Mouse (Mus musculus) layer of hippocampus, adult 9-11 months (tissue): ENCODE measurements around the gene Tmem178b.

ENCODE experiments used
- DNase-seq: peaks from one replicate; pipeline ENCODE4 v3.0.0; 2022

Tmem178b gene

DNA sequence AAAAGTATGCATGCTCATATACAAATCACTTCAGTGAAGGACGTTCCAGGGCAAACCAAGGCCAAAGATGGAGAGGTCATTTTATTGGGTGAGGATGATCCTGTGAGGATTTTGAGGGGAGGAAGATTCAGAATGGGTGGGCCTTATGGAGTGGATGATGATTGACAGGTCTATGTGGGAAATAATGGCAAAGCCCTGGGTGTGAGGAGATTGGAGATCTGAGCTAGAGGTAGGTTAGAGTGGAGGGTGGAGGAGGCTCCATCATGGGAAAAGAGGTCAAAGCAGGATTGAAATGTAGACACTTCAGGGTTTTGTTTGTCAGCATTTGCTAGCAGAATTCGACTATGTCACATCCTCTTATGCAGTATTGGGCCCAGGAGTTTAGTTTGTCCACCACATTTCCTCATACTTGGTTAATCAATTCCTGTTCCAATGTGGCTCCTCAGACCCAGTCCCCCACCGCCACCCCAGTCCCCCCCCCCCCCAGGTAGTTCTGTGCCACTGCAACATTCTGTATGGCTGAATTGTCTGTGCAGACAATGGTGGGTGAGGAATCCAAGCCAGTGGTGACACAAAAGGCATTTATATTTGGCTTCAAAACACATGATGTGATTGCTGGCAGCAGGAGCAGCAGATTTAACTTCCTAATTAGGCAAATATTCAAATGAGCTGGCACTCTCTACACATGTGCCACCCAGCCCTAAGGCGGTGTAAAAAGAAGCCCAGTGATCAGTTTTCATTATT, 150.7 kb downstream of the Tmem178b start:
- DNase-seq: peak; percentile 89

DNA sequence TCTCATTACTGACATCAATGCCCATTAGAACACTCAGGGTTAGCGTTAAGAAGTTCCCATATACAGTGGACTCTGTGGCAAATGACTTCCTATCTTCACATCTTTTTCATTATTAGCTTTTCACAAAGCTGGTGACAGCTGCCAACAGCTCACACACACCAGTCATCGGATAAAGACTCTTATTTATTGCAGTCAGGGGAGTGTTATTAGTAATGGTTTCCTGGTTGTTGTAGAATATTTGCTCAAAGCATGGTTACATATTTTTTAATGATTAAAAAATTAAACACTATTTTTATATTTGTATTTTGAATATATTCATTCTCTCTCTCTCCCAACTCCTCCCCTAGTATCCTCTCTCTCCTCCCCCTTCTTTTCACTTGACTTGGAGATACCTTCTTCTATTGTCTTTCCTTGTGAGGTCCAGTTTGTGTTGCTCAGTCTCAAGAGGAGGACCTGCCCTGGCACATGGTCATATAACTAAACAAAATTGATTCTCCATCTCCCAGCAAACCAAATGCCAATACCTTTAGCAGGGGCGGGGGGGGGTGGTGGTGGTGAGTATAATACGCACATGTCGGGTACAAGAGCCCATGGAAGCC, 151.4 kb downstream of the Tmem178b start:
- DNase-seq: no peak

DNA sequence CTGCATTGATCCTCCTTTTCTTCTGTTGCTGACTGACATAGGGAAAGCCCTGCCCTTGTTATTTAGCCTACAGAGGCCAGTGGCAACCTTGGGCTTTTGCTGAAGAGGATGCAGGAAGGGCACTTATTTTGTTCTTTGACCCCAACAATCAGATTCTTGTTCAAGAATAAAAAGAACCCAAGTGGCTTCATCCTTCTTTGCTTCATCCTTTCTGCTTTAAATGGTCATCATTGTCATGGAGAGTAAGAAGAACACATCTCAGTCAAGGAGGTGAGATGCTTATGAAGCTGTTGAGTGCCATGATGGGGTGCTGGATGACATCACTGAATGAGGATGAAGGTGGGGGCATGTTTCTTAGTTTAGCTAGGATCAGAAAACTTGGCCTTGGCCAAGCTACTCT, 159.8 kb downstream of the Tmem178b start:
- no peak for DNase-seq

DNA sequence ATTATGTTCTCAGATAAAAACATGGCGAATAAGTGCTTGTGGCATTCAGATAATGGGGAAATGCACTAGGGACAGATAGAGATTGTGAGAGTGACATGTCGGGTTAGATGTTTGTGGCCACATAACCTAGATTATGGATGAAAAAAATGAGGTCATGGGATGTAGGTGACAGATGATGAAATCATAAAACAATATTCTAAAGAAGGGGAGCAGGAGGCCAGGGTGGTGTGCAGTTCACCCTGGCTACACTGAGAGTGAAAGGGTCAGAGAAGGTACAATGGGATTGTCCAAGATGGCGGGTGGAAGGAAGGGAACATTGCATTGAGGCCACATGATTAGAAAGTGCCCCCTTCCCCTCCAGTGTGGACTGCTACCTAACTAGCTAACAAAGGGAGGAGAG, 160.9 kb downstream of the Tmem178b start:
- no peak for DNase-seq

DNA sequence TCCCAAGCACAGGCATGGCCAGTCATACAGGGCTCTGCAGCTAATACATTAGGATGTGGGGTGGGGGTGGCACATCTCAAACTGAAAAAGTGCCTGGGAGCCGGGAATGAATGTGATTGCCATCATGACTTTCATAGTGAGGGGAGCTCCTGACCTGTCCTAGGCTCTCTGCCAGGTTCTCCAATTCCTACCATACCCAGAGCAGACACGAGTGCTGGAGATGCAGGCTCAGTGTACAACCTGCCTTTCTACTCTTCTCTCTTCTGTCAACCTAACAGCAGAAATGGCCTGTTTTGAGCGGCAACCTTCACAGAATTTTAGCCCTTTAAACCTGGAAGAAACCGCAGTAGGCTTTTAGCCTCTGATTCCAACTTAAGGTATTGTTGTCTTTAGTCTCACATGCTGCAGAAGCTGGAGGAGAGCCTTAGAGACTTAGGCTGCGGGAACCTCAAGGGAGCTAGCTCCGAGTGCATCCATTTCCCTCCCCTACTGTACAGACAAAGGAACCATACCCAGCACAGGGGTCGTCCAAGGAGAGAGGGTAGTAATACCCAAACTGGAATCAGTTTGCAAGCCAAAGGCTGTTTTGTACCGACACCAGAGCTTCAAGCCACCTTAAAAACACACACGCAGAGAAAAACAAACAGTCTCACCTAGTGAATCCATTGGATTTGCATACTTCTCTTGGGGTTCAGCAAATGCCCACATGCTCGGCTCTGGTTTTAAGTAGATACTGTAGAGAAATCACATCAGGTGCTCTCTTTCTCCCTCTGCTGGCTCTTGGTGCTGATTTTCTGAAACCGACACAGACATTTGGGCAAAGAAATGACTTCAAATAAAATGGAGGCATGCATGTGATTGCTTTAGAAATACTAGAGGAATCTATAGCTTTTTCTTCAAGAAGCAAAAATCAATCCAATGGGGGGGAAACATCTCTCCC, 176.2 kb downstream of the Tmem178b start:
- peak; percentile 72 for DNase-seq

DNA sequence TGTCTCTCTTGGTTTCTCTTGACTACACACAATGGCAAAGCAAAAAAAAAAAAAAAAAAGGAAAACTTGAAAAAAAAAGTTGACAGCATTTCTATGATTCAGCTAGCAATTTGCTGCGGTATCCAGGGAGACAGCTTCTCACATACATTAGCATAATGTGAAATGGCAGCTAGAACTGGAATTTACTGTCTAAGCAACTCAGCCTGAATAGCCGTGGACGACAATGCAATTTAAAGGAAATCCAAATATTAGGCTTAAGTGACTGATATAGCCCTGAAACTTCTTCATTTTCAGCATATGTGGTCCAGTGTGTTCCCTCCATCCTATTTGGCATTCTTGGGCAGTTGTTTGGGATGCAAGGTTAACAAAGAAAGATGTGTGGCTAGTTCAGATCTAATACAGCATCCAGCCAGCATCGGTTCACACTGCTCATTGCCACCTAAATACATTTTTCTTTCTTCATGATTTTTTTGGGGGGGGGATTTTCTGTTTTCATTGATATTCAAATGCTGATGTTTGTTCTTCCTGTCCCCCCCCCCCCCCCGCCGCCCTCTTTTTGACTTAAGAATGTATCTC, 176.9 kb downstream of the Tmem178b start:
- DNase-seq: no peak

DNA sequence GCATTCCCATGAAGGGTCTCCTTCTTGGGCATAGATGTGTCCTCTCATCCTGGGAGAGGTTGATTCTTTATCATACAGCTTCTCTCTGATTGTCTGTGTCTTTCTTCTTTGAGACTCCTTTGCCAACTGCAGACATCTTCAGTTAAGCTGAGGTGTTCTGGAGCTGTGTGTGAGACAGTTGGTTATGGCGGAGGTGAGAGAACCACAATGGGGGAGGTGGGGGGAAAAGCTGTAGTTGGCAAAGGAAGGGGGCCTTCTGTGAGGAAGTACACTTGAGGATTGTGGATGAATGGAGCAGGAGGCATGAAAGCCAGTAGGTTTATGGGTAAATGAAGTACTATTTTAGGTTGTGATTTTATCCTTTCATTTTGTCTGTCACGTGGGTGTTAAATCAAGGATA, 178.6 kb downstream of the Tmem178b start:
- no peak for DNase-seq

DNA sequence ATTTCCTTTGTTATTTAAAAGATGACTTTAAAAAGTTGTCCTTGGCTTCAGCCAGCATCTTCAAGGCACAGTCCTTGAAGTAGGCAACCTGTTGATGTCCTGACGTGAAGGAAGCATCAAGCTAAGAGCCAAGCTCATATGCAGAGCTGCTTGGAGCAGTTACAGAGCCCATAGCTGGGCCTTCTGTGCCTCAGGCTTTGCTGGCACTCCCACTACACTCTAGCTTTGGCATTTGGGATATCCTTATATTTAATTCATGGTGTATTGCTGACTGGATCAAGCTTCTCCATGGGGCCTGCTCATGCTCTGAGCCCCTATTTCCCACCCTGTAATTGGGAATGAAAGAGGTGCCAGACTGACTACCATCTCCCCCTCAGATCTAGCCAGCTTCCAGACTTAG, 179.5 kb downstream of the Tmem178b start:
- DNase-seq: no peak

DNA sequence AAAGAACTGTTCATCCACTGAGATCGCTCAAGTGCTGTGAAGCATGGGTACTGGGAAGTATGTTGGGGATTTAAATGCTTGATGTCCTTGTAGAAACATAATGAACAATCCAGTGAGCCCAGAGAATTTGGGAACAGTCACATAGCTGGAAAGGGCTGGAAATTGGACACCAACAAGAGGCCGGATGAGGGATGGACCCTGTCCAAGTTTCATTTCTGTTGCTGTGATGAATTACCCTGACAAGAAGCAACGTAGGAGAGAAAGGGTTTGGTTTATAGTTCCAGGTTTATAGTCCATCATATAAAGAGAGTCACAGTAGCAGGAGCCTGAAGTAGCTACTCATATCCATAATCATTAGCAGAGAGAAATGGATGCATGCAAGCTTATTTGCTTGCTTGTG, 186.4 kb downstream of the Tmem178b start:
- no peak for DNase-seq

DNA sequence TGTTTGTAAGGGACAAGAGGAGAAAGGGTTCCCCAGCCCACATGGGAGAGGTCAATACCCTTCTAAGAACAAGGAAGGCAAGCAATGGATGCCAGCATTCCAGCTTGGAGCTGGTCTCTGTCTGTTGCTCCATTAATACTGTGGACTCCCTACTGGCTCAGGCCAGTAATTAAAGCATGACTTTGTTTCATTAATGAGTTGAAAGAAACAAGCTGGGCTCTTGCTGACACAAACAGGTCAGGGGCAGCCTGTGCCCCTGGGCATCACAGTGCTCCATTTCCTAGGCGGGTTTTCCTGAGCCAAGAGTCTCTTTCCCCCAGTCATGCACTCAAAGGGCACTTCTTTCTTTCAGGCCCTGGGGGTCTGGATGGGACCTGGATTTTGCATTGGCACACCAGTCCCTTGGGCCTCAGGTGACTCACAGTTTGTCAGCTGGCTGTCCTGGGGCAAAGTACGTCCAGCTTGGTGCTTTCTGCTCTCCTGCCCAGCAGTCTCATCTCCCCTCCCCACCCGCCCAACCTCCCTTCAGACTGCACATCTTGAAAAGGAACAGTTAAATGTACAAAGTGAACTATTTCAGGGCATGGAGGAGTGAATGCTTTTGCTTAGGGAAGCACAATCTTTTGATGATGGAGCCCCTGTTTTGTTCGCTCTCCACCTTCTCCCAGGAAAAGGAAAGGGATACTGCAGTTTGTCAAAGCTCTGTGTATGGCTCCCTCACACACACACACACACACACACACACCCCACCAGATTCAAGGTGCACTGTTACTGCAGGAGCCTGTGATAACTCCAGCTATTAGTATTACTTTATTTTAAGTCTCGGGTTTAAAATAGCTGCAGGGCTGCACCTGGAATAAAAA, 188.5 kb downstream of the Tmem178b start:
- DNase-seq: no peak

DNA sequence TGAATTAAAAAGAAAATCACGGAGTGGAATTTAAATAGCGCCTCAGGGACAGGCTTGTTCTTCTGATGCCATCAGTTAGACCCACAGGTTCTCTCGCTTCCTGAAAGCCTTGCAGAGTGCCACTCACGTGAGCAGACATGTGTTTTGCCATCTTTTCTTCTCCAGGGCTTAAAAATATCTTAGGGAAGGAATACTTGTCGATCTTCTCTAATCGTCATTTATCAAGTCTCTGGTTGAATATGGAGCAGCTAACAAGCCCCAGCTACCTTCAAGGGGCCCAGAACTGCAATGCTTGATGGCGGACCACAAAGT, 189.1 kb downstream of the Tmem178b start:
- DNase-seq: no peak

DNA sequence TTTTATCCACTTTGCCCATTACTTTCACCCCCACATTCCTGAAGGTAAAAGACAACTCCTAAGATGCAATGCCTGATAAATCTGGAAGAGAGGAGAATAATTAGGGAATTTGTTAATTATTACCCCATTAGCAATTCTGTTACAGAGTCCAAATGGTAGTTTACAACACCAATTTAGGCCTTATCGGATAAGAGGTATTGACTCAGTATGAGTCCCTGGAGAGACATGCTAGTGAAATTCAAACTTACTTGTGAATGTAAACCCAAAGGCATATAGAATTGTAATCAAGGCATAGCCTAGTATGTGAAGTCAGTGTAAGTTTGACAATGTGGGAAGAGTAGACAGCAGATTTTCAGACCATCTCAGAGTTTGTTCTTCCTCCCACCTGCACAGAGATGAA, 190.4 kb downstream of the Tmem178b start:
- no peak for DNase-seq

DNA sequence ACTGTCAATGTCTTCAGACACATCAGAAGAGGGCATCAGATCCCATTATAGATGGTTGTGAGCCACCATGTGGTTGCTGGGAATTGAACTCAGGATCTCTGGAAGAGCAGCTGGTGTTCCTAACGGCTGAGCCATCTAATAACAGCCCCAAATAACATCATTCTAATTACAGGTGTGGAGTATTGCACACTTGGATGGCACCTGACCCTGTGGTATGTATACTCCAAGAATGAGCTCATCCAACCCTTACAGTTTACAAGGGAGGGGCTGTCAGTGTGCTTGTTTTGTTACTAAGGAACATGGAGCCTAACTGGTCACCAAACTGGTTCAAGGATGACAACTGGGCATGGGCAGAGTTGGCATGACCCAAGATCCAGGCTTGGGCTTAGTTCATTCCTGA, 190.8 kb downstream of the Tmem178b start:
- no peak for DNase-seq

DNA sequence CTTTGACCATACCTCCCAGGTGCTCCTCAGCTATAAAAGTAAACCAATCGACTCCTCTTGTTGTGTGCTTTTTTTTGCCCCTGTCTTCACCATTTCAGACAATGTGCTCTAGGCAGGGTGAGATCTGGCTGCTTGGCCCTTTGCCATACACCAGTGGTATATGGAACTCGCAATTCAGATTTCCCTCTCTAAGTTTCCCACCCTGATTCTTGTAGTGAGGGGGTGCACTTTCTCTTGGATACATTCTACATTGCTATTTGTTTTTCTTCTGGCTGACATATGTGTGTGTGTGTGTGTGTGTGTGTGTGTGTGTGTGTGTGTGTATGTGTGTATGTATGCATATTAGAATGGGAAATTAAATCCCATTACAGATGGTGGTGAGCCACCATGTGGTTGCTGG, 191.3 kb downstream of the Tmem178b start:
- DNase-seq: no peak

DNA sequence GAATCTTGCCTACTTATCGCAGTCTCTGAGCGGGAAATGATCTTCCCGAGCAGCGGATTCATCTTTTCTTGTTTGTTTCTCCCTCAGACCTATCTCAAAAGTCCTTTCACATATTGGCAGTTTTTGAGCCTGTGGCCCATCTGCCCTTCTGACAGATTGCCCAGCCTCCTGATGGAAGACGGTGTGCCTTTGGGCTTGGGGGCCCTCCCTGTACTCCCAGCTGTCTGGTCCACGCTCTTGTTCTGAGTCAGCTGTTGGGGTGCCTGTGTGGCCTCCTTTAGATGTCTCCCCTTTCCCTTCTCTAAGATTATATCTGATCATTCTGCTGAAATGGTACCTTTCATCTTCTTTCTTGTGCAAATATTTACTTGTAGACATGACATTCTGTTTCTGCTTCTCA, 195.4 kb downstream of the Tmem178b start:
- no peak for DNase-seq

DNA sequence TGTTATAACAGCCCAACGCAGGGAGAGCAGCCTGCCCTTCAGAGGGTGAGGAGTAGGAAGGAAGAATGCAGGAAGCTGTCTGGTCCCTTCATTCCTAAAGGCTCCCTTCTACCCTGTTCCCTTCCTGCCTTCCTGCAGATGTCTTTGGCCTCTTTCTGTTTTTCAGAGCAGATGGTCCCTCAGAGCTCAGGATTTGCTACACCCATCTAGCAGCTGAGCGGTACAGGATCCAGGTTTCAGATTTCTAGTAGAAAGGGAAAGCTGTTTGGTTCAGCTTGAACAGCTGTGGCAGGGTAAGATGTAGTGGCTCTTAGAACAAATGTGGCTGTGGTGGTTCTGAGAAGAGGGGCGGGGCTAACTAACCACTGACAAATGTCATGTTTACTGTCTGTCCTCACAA, 197.9 kb downstream of the Tmem178b start:
- DNase-seq: peak; percentile 65

DNA sequence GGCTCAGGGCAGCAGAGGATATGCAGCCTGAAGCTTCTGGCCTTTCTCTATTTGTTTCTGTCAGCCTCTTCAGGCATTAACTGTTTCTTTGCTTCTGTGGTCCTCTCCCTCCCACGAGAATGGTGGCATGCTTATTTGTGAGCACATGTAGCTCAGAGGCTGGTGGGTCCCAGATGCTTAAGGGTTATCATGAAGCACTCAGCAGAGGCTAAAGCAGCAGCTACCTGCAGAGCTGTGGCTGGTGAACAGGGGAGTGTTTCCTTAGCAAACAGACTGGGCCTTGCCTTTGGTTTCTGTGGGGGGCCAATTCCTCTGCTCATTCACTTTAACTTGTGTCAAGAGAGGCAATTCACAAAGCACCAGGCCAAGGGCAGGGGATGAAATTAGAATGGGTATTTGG, 203.0 kb downstream of the Tmem178b start:
- no peak for DNase-seq

DNA sequence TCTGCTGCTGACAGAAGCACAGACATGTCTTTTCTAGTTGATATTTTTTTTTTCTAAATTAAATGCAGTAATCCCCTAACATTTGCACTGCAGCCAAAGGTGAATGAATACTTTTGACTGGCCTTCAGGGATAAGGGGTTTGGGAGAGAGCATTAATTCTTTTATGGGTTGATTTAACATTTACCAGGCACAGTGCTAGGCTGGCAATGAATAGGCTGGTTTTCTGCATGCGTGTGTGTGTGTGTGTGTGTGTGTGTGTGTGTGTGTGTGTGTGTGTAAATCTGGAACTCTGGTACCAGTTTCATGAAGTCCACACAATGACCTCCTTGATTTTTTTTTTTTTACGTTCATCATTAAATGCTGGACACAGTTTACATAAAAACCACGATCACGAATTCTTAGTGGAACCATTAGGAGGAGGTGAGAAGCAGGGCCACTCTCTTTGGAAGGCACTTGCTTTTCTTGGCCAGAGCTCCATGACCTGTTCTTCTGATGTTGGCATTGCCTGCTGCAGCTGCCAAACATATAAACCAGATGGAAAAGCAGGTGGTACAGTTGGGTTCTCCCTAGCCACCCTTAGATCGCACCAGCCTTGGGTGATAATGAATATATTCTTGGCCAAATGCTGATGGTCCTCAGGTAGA, 203.7 kb downstream of the Tmem178b start:
- no peak for DNase-seq

DNA sequence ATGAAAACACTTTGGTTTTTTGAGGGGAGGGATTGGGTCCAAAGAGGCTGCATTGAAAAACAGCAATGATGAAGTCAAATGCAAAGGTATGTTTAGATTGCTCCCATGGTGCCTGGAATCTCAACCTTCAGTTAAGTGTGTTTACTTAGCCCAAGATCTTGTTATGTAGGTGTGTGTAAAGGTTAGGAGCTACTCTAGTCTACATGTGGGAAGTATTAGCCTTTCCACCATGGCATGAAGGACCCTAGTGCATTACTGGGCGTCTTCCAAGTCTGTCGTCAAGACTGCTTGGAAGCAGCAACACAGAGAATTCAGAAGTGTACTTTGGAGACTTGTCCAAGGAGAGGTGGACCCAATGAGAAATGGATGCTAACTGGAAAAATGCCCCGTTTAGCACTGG, 205.3 kb downstream of the Tmem178b start:
- DNase-seq: no peak

DNA sequence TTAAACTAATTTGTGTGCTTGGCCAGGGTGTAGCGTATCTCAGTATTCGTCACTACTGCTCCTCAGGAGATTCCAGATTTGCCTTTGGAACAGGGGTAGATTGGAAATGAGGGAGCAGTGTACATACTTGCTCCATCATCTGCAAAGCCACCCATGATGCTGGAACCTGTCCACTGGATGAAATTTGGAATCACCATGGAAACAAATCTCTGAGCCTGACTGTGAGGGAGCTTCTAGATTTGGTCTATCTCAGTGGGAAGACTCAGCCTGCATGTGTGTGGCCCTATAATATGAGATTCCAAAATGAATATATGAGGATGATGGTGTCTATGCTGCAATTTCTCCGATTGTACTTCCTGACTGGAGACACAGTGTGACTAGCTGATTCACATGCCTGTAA, 210.7 kb downstream of the Tmem178b start:
- DNase-seq: no peak

DNA sequence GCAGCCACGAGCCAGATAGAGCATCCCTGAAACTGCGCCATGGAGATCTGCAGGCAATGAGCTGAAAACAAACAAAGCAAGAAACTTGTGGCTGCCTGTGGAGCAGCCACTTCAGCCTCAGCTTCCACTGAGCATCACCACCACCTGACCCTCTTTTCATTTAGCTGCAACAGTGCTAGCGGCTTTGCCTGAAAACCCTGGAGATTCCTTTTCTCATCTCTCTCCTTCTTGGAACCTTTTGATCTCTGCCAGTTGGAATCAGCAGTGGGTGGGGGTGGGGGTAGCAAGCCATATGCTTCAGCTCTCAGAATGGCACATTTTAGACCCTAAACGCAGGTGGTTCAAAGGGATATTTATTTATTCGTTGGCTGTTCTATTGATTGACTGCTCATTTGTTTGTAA, 218.2 kb downstream of the Tmem178b start:
- DNase-seq: no peak

DNA sequence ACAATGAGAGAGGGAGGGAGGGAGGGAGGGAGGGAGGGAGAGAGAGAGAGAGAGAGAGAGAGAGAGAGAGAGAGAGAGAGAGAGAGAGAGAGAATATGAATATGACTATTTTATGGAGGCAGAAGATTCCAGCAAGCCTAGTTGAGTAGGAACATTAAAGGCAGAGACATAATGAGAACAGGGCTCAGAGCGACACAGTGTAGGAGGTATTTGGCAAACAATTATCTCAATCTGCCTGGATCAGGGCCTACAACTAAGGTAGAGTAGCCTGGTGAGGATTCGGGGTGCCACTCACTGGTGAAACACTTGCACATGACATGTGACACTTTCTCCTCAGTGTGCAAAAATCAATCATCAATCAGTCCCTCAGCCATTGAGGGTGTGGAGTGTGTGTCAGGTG, 225.4 kb downstream of the Tmem178b start:
- DNase-seq: peak; percentile 31
